Mouse (Mus musculus): ENCODE data around the gene Dennd1a. TPM values are rescaled to one million over a fixed set of nuclear protein-coding genes. Genes with fewer than 3 reads are reported as not detected.

Dennd1a gene
- polyA plus RNA-seq, 1 experiment from 2014 or later: 3.1 TPM

GRCm38 (mm10) chr2:37883214-37883613 lies 404.0 kb downstream of the Dennd1a start:
- no peak for DNase-seq (ENCODE audit: low spot score)
- no peaks in the 10 kb centered on the region for H3K36me3 ChIP-seq (ENCODE audit: control insufficient read depth, insufficient read depth, low read length)
- H3K27ac ChIP-seq (replicated peaks): no peak overlapping the region
- no peaks in the 10 kb centered on the region for H3K27me3 ChIP-seq (ENCODE audit: control insufficient read depth, insufficient read depth, low read length)
- no peaks in the 10 kb centered on the region; the same call in 1 of the 2 replicates for H3K9me3 ChIP-seq (ENCODE audit: control insufficient read depth, low read length)
- no peak overlapping the region for H3K9ac ChIP-seq (ENCODE audit: low read length)
- TF ChIP-seq CTCF (IDR thresholded peaks at IDR 0.05; ENCODE audit: low read depth) (no peak), EP300 (optimal IDR thresholded peaks at IDR 0.05) (no peak)
- no peak overlapping the region for H3K4me2 ChIP-seq (replicated peaks; ENCODE audit: low read depth)
- no peak for ATAC-seq (ENCODE audit: low FRiP score, low TSS enrichment)
- 92% methylated on average over 3 of the region's 3 CpGs for WGBS
- no peaks in the 10 kb centered on the region for H3K4me1 ChIP-seq (replicated peaks; ENCODE audit: control insufficient read depth, insufficient read depth)
- no peak overlapping the region for H3K4me3 ChIP-seq (ENCODE audit: low read depth, low read length)

DNA sequence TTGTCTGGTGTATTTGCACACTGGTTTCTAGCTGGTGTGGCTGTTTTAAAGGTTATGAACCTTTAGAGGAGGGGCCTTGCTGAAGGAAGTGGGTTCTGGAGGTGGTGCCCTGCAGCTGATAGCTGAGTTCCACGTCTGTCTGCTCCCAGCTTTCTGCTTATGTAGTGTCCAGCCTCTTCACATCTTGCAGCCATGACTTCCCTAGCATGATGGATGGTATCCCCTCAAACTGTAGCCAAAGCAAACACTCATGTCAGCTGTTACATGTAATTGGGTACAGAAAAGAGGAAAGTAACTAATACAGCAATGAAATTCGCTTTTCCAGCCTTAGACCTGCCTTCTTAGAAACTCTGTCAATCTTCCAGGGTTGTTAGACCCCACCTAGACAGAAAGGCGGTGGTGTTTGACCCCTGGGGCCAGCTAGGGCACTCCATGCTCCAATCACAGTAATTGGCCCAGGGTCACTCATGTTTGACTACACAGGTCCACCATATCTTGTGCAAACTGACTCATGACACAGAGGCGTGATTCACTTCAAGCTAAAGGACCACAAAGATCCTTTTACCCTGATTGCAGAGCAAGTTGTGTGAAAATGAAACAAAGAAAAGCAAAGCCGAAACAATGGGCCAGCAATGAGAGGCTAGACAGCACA lies 405.8 kb downstream of the Dennd1a start:
- H3K4me3 ChIP-seq (ENCODE audit: low read depth, low read length): no peak overlapping the region
- DNase-seq (ENCODE audit: low spot score) (peak; percentile 62), ATAC-seq (ENCODE audit: low FRiP score, low TSS enrichment) (peak; percentile 88)
- peak overlapping the region; percentile 49; the same call in 1 of the 2 replicates for H3K27ac ChIP-seq (replicated peaks)
- no peaks in the 10 kb centered on the region; the same call in 1 of the 2 replicates for H3K9me3 ChIP-seq (ENCODE audit: control insufficient read depth, low read length)
- no peaks in the 10 kb centered on the region for H3K4me1 ChIP-seq (replicated peaks; ENCODE audit: control insufficient read depth, insufficient read depth)
- WGBS: 44% methylated on average over 5 of the region's 5 CpGs
- H3K27me3 ChIP-seq (ENCODE audit: control insufficient read depth, insufficient read depth, low read length): no peaks in the 10 kb centered on the region
- TF ChIP-seq EP300 (optimal IDR thresholded peaks at IDR 0.05): no peak
- TF ChIP-seq CTCF (IDR thresholded peaks at IDR 0.05; ENCODE audit: low read depth): no peak
- no peaks in the 10 kb centered on the region for H3K36me3 ChIP-seq (ENCODE audit: control insufficient read depth, insufficient read depth, low read length)
- no peak overlapping the region for H3K9ac ChIP-seq (ENCODE audit: low read length)
- H3K4me2 ChIP-seq (replicated peaks; ENCODE audit: low read depth): 0 out of 2 replicates have a peak overlapping the region, but pooled peaks have one; percentile 8

DNA sequence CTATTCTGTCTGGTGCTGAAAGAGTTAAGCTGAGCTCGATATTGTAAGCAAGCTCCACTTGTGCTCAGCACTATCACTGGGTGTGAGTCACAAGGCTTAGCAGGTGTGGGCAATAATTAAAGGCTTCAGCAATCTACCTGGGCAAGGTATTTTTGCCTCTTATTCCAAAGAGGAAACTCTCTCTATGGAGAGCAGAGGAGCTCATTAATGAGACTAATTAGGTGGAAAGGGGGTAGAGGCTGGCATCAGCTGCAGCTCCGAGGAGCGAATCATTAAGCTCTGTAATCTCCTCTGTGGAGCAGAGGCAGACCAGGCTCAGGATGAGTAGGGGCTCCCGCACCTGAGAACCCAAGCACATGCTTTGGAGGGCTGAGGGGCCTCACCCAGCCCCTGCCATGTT lies 407.5 kb downstream of the Dennd1a start:
- ATAC-seq (ENCODE audit: low FRiP score, low TSS enrichment) (peak; percentile 35; the same call in 1 of the 2 replicates), DNase-seq (ENCODE audit: low spot score) (peak; percentile 29)
- H3K4me1 ChIP-seq (replicated peaks; ENCODE audit: control insufficient read depth, insufficient read depth): no peaks in the 10 kb centered on the region
- no peaks in the 10 kb centered on the region for H3K36me3 ChIP-seq (ENCODE audit: control insufficient read depth, insufficient read depth, low read length)
- no peak overlapping the region for H3K9ac ChIP-seq (ENCODE audit: low read length)
- TF ChIP-seq CTCF (IDR thresholded peaks at IDR 0.05; ENCODE audit: low read depth) (no peak), EP300 (optimal IDR thresholded peaks at IDR 0.05) (no peak)
- H3K4me2 ChIP-seq (replicated peaks; ENCODE audit: low read depth): no peak overlapping the region
- H3K9me3 ChIP-seq (ENCODE audit: control insufficient read depth, low read length): no peaks in the 10 kb centered on the region
- 45% methylated on average over 4 of the region's 4 CpGs for WGBS
- H3K27me3 ChIP-seq (ENCODE audit: control insufficient read depth, insufficient read depth, low read length): no peaks in the 10 kb centered on the region
- no peak overlapping the region for H3K27ac ChIP-seq (replicated peaks)
- H3K4me3 ChIP-seq (ENCODE audit: low read depth, low read length): no peak overlapping the region

DNA sequence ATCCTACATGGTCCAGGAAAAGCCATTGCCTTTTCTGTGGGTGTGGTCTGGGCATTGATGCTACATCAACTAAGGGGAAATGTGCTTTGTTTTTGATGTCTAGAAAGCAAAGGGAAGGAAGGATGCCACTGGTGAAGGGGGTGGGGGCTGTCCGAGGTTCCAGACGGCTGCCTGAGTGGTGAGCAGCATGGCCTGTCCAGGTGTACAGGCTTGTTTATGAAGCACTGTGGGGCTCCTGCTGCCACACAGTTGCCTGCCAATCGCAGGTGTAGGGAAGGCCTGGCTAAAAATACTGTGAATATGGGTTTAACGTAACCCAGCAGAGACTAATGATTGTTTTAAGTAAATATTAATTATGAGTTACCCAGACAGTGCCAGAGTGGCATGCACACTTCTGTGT lies 414.4 kb downstream of the Dennd1a start:
- ATAC-seq (ENCODE audit: low FRiP score, low TSS enrichment): no peak
- Histone ChIP-seq H3K9ac (ENCODE audit: low read length) (no peak overlapping the region), H3K4me2 (replicated peaks; ENCODE audit: low read depth) (no peak overlapping the region), H3K27me3 (ENCODE audit: control insufficient read depth, insufficient read depth, low read length) (no peaks in the 10 kb centered on the region), H3K4me1 (replicated peaks; ENCODE audit: control insufficient read depth, insufficient read depth) (no peaks in the 10 kb centered on the region), H3K4me3 (ENCODE audit: low read depth, low read length) (no peak overlapping the region), H3K36me3 (ENCODE audit: control insufficient read depth, insufficient read depth, low read length) (no peaks in the 10 kb centered on the region), H3K9me3 (ENCODE audit: control insufficient read depth, low read length) (no peaks in the 10 kb centered on the region), H3K27ac (replicated peaks) (no peak overlapping the region)
- no peak for DNase-seq (ENCODE audit: low spot score)
- TF ChIP-seq EP300 (optimal IDR thresholded peaks at IDR 0.05) (no peak), CTCF (IDR thresholded peaks at IDR 0.05; ENCODE audit: low read depth) (no peak)
- 56% methylated on average over 4 of the region's 4 CpGs for WGBS

- Histone ChIP-seq H3K4me2 (replicated peaks; ENCODE audit: low read depth) (no peak overlapping the region), H3K9ac (ENCODE audit: low read length) (no peak overlapping the region), H3K36me3 (ENCODE audit: control insufficient read depth, insufficient read depth, low read length) (no peaks in the 10 kb centered on the region), H3K4me3 (ENCODE audit: low read depth, low read length) (no peak overlapping the region), H3K27ac (replicated peaks) (no peak overlapping the region), H3K9me3 (ENCODE audit: control insufficient read depth, low read length) (no peaks in the 10 kb centered on the region), H3K4me1 (replicated peaks; ENCODE audit: control insufficient read depth, insufficient read depth) (no peaks in the 10 kb centered on the region), H3K27me3 (ENCODE audit: control insufficient read depth, insufficient read depth, low read length) (no peaks in the 10 kb centered on the region)
- ATAC-seq (ENCODE audit: low FRiP score, low TSS enrichment): no peak
- 49% methylated on average over 6 of the region's 6 CpGs for WGBS
- no peak for DNase-seq (ENCODE audit: low spot score)
- no peak for TF ChIP-seq CTCF (IDR thresholded peaks at IDR 0.05; ENCODE audit: low read depth)
- no peak for TF ChIP-seq EP300 (optimal IDR thresholded peaks at IDR 0.05)
Measured at GRCm38 (mm10) chr2:37869628-37870027, 417.6 kb downstream of the Dennd1a start.

DNA sequence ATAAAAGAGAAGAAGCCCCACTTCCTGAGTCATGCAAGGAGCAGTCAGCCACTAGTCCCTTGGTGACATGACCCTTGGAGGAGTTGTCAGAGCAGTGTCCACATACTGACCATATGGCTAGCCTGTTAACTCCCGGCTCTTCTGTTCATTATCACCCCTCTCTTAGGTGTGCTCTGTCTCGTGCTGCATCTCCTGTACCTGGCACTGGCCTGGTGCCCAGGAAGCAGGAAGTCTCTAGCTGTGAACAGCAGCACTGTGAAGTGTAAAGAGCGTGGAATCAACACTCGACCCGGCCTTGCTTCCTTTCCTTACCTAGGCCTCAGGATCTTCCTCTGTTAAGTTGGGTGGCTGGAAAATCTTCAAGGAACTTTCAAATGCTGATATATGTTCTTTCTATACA lies 419.8 kb downstream of the Dennd1a start:
- Histone ChIP-seq H3K9ac (ENCODE audit: low read length) (no peak overlapping the region), H3K4me1 (replicated peaks; ENCODE audit: control insufficient read depth, insufficient read depth) (no peaks in the 10 kb centered on the region), H3K4me2 (replicated peaks; ENCODE audit: low read depth) (no peak overlapping the region), H3K4me3 (ENCODE audit: low read depth, low read length) (no peak overlapping the region), H3K27ac (replicated peaks) (no peak overlapping the region), H3K36me3 (ENCODE audit: control insufficient read depth, insufficient read depth, low read length) (no peaks in the 10 kb centered on the region), H3K27me3 (ENCODE audit: control insufficient read depth, insufficient read depth, low read length) (no peaks in the 10 kb centered on the region), H3K9me3 (ENCODE audit: control insufficient read depth, low read length) (no peaks in the 10 kb centered on the region)
- DNase-seq (ENCODE audit: low spot score) (peak; percentile 26), ATAC-seq (ENCODE audit: low FRiP score, low TSS enrichment) (peak; percentile 54; the same call in 1 of the 2 replicates)
- TF ChIP-seq EP300 (optimal IDR thresholded peaks at IDR 0.05): no peak
- no peak for TF ChIP-seq CTCF (IDR thresholded peaks at IDR 0.05; ENCODE audit: low read depth)
- 60% methylated on average over 5 of the region's 5 CpGs for WGBS

All from stomach, postnatal 0 days (tissue).